Mouse (Mus musculus): ENCODE results near the gene Dvl2.

DNA sequence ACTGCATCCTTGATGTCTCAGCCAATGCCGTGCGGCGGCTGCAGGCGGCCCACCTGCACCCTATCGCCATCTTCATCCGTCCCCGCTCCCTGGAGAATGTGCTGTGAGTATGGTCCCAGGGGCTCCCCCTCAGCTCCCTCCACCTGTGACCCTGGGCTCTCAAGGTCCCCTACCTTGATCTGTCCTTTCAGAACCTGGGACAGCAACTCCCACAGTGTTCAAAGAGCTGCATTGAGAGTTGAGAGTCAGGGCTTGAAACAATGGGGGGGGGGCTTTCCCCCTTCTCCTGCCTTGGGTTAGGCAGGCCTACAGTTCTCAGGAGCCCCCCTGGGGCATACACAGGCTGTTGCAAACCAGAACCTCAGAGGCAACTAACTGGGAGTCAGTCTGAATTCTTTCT is 43.3 kb downstream of the Dvl2 start:
- no peak for TF ChIP-seq CTCF (IDR thresholded peaks at IDR 0.05; ENCODE audit: borderline replicate concordance, extremely low read depth, insufficient read depth, insufficient read length)
- TF ChIP-seq POLR2A (IDR thresholded peaks at IDR 0.05; ENCODE audit: borderline replicate concordance, extremely low read depth, insufficient read depth, insufficient read length, poor library complexity, severe bottlenecking), result no peak

Data from brain, embryonic 14.5 days (tissue).